Mouse (Mus musculus) liver, embryonic 14.5 days (tissue): ENCODE measurements around the gene Smco3. TPM values are rescaled to one million over a fixed set of nuclear protein-coding genes. Genes with fewer than 3 reads are reported as not detected.

Experiments used
- ATAC-seq: fragments of 200-750 bp; cut with Nextera tagmentation; 2 replicates; pipeline ENCODE4 v1.8.0; 2017; ENCODE audit warnings: moderate number of reproducible peaks, mild to moderate bottlenecking, moderate library complexity; ENCODE audit not compliant: insufficient read depth
- DNase-seq, 3 experiments: peaks; one replicate each; pipeline ENCODE4 v3.0.0-alpha.2; 2012 to 2013; ENCODE audit warnings: low read depth in 3 of 3, low spot score in 3 of 3
- H3K27ac ChIP-seq: fragments of 300-500 bp; sonication (generic); 2 replicates; pipeline ENCODE4 v1.5.1; 2014; ENCODE audit warnings: moderate library complexity, mild to moderate bottlenecking, control low read depth, inconsistent platforms
- H3K27me3 ChIP-seq: fragments of 300-500 bp; sonication (generic); 2 replicates; pipeline ENCODE4 v1.6.1; 2014; ENCODE audit warnings: mild to moderate bottlenecking, low read length, moderate library complexity; ENCODE audit not compliant: control insufficient read depth, insufficient read depth
- H3K36me3 ChIP-seq: fragments of 300-500 bp; sonication (generic); replicated peaks from 2 replicates; pipeline ENCODE4 v1.6.1; 2014; ENCODE audit warnings: low read depth; ENCODE audit not compliant: control insufficient read depth, insufficient read depth
- H3K4me1 ChIP-seq, 2 experiments: fragments of 200-500 bp in 1 of 2; fragments of 300-500 bp in 1 of 2; sonication (generic) in 1 of 2; replicated peaks; 2 replicates each; pipeline ENCODE4 v1.6.1; 2012 to 2014; ENCODE audit warnings: antibody characterized with exemption in 1 of 2, inconsistent platforms in 1 of 2, low read length in 1 of 2; ENCODE audit not compliant: control insufficient read depth in 2 of 2, insufficient read depth in 2 of 2
- H3K4me2 ChIP-seq: fragments of 300-500 bp; sonication (generic); 2 replicates; pipeline ENCODE4 v1.6.1; 2014; ENCODE audit warnings: low read depth, mild to moderate bottlenecking, control low read depth, moderate library complexity
- H3K4me3 ChIP-seq, 2 experiments: fragments of 200-500 bp in 1 of 2; fragments of 300-500 bp in 1 of 2; sonication (generic) in 1 of 2; 2 replicates each; pipeline ENCODE4 v1.5.1; 2012 to 2014; ENCODE audit warnings: low read depth in 2 of 2, low read length in 2 of 2, mild to moderate bottlenecking in 2 of 2, control low read depth in 1 of 2, inconsistent platforms in 1 of 2, moderate library complexity in 1 of 2; ENCODE audit not compliant: insufficient read depth in 1 of 2
- H3K9ac ChIP-seq: fragments of 300-500 bp; sonication (generic); replicated peaks from 2 replicates; pipeline ENCODE4 v1.6.1; 2014; ENCODE audit warnings: mild to moderate bottlenecking, control low read depth, moderate library complexity
- H3K9me3 ChIP-seq: fragments of 300-500 bp; sonication (generic); 2 replicates; pipeline ENCODE4 v1.6.1; 2016; ENCODE audit warnings: low read length, mixed read lengths; ENCODE audit not compliant: control insufficient read depth
- CTCF ChIP-seq: IDR thresholded peaks from 2 replicates; pipeline ENCODE4 v1.5.1; 2016; ENCODE audit warnings: antibody characterized with exemption, low read depth, control low read depth
- EP300 ChIP-seq: IDR thresholded peaks from 2 replicates; pipeline ENCODE4 v1.6.1; 2016; ENCODE audit warnings: antibody characterized with exemption, low read depth
- WGBS: fragments of 180-500 bp; shearing (Covaris S2); extraction: QIAGEN DNeasy Blood & Tissue Kit; methylation state at CpG from one replicate; pipeline ENCODE4 v1.1.7; 2014; ENCODE audit not compliant: insufficient replicate concordance; 5-methylcytosine and 5-hydroxymethylcytosine counted together
- microRNA-seq: library from miRNA; unstranded; fragments of <30 nt; microRNA quantifications from one replicate; pipeline ENCODE4, GENCODE M21; 2016
- polyA plus RNA-seq, 2 experiments: library from polyadenylated mRNA; depleted of rRNA in 1 of 2; stranded (reverse) in 1 of 2; unstranded in 1 of 2; fragments of >200 nt; fragmentation: Nextera tagmentation in 1 of 2; extraction: Ambion mirVana in 1 of 2; gene quantifications; 2 replicates each; pipeline versions ENCODE4 v1.2.1 to v1.2.3; 2012 to 2014

The Smco3 gene
- polyA plus RNA-seq, 2 experiments, result 0.11 TPM; not detected in 1

DNA sequence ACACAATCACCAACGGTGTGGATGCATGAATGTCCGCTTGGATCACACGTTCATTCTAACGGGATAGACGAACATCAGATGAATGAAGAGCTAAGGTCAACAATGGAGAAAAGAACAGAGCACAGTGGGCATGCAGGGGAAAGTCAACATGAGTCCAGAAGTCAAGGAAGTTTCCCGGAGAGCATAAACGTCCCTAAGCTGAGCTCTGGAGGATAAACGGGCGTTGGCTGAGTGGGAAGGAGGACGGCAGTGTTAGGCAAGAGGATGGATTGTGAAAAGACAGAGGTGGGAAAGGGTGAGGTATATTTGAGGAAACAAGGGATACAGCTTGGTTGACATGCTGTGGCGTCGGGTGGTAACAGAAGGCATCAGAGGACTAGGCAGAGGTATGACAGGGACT lies 53.1 kb downstream of the Smco3 start:
- 74% methylated on average over 12 of the region's 12 CpGs for WGBS
- Histone ChIP-seq H3K4me2 (no peak overlapping the region), H3K27ac (no peak overlapping the region), H3K9ac (no peak overlapping the region), H3K4me1 (no peaks in the 10 kb centered on the region), H3K36me3 (no peaks in the 10 kb centered on the region), H3K27me3 (no peaks in the 10 kb centered on the region; the same call in 1 of the 2 replicates), H3K9me3 (no peaks in the 10 kb centered on the region), H3K4me3 (no peak overlapping the region)
- TF ChIP-seq CTCF (no peak), EP300 (no peak)
- no peak for DNase-seq
- ATAC-seq, result no peak

DNA sequence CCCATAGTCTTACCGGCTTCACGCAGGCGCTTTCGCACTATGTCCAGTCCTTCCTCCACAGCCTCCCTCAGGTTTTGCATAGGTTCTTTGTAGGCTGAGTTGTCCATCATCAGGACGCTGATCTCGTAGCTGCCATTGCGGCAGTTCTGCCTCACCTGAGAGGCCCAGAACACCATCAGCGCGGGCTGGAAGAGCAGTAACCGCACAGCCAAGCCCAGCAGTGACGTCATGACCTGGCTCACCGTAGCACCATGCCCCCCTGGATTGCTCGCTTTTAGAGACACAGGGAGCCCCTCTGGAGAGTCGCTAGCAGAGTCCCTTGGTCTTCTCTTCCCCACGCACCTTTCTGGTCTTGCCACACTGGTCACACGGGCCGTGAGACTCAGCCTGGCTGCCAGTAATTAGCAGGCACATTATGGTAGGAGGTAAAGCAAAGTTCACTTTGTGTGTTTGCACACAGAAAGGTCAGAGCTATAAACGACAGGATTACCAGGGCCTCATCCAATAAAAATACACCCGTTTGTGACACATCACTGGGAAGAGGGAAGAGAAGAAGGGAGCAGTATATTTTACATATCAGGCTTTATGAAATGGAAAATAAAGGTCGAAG lies 53.8 kb downstream of the Smco3 start, which contains the start of gene Gucy2c:
Gene Gucy2c, minus strand, starts transcription at position 389 of the 610 bp plus-strand sequence.
- TF ChIP-seq EP300 (no peak), CTCF (no peak)
- DNase-seq (no peak), ATAC-seq (no peak)
- Histone ChIP-seq H3K9ac (no peak within 1 kb of the TSS), H3K36me3 (no peaks in the 10 kb centered on the region), H3K9me3 (no peaks in the 10 kb centered on the region), H3K4me3 (no peak within 1 kb of the TSS), H3K27me3 (no peaks in the 10 kb centered on the region; the same call in 1 of the 2 replicates), H3K4me2 (no peak within 1 kb of the TSS), H3K27ac (no peak within 1 kb of the TSS), H3K4me1 (no peaks in the 10 kb centered on the region)
- WGBS, result 66% methylated on average over 20 of the region's 20 CpGs

Small RNA genes within 50 kb of the gene (microRNA-seq; reads per million reads assigned to microRNA genes)
- not detected for gene Gm44364

Other genes starting within 250 kb of the Smco3 start
- 2.5 and 3.9 TPM in 2 replicates for gene Plbd1, start 173.5 kb downstream of the Smco3 start, polyA plus RNA-seq (2012; rRNA removed)
- gene Plbd1, start 173.5 kb downstream of the Smco3 start, polyA plus RNA-seq (2014; fragmentation: Nextera tagmentation; extraction: Ambion mirVana), result 5.9 and 7.6 TPM in 2 replicates
- 0.08 and 0.11 TPM in 2 replicates for gene Gucy2c, start 53.7 kb downstream of the Smco3 start, polyA plus RNA-seq (2012; rRNA removed)
- 0.06 and 0.10 TPM in 2 replicates for gene Gucy2c, start 53.7 kb downstream of the Smco3 start, polyA plus RNA-seq (2014; fragmentation: Nextera tagmentation; extraction: Ambion mirVana)
- gene Hist4h4, start 31.0 kb downstream of the Smco3 start, polyA plus RNA-seq (2012; rRNA removed), result 2.4 and 3.2 TPM in 2 replicates
- 1.6 and 1.8 TPM in 2 replicates for gene Hist4h4, start 31.0 kb downstream of the Smco3 start, polyA plus RNA-seq (2014; fragmentation: Nextera tagmentation; extraction: Ambion mirVana)
- gene H2afj, start 27.2 kb downstream of the Smco3 start, polyA plus RNA-seq (2012; rRNA removed), result 62.4 and 112 TPM in 2 replicates
- gene H2afj, start 27.2 kb downstream of the Smco3 start, polyA plus RNA-seq (2014; fragmentation: Nextera tagmentation; extraction: Ambion mirVana), result 130 and 133 TPM in 2 replicates
- 0.13 and 0.73 TPM in 2 replicates for gene BC049715, start 7.8 kb downstream of the Smco3 start, polyA plus RNA-seq (2012; rRNA removed)
- gene BC049715, start 7.8 kb downstream of the Smco3 start, polyA plus RNA-seq (2014; fragmentation: Nextera tagmentation; extraction: Ambion mirVana), result 0.57 and 0.71 TPM in 2 replicates
- gene Wbp11, start 7.2 kb downstream of the Smco3 start, polyA plus RNA-seq (2012; rRNA removed), result 27.1 and 37.6 TPM in 2 replicates
- gene Wbp11, start 7.2 kb downstream of the Smco3 start, polyA plus RNA-seq (2014; fragmentation: Nextera tagmentation; extraction: Ambion mirVana), result 51.3 and 59.3 TPM in 2 replicates
- 17.8 and 23.3 TPM in 2 replicates for gene Art4, start 22.3 kb upstream of the Smco3 start, polyA plus RNA-seq (2012; rRNA removed)
- gene Art4, start 22.3 kb upstream of the Smco3 start, polyA plus RNA-seq (2014; fragmentation: Nextera tagmentation; extraction: Ambion mirVana), result 20.3 and 22.6 TPM in 2 replicates
- gene Mgp, start 40.4 kb upstream of the Smco3 start, polyA plus RNA-seq (2012; rRNA removed), result 0.88 and 1.6 TPM in 2 replicates
- 0.96 and 1.2 TPM in 2 replicates for gene Mgp, start 40.4 kb upstream of the Smco3 start, polyA plus RNA-seq (2014; fragmentation: Nextera tagmentation; extraction: Ambion mirVana)
- 0.06 and 0.08 TPM in 2 replicates for gene Erp27, start 86.7 kb upstream of the Smco3 start, polyA plus RNA-seq (2012; rRNA removed)
- gene Erp27, start 86.7 kb upstream of the Smco3 start, polyA plus RNA-seq (2014; fragmentation: Nextera tagmentation; extraction: Ambion mirVana), result 0.09 TPM in 1 of 2 replicates, not detected in the other
- gene Pde6h, start 88.4 kb upstream of the Smco3 start, polyA plus RNA-seq (2012; rRNA removed), result 0.01 TPM in 1 of 2 replicates, not detected in the other
- gene Pde6h, start 88.4 kb upstream of the Smco3 start, polyA plus RNA-seq (2014; fragmentation: Nextera tagmentation; extraction: Ambion mirVana), result not detected in 2 replicates
- gene Arhgdib, start 106.4 kb upstream of the Smco3 start, polyA plus RNA-seq (2012; rRNA removed), result 79.4 and 84.5 TPM in 2 replicates
- gene Arhgdib, start 106.4 kb upstream of the Smco3 start, polyA plus RNA-seq (2014; fragmentation: Nextera tagmentation; extraction: Ambion mirVana), result 108 and 122 TPM in 2 replicates